Mouse (Mus musculus) embryo, embryonic 10.5 days (tissue): Measurements from ENCODE around the gene P2ry2.

ENCODE experiments used
- DNase-seq: peaks from one replicate; pipeline ENCODE4 v3.0.0-alpha.2; 2015; ENCODE audit warnings: low spot score

The P2ry2 gene

DNA sequence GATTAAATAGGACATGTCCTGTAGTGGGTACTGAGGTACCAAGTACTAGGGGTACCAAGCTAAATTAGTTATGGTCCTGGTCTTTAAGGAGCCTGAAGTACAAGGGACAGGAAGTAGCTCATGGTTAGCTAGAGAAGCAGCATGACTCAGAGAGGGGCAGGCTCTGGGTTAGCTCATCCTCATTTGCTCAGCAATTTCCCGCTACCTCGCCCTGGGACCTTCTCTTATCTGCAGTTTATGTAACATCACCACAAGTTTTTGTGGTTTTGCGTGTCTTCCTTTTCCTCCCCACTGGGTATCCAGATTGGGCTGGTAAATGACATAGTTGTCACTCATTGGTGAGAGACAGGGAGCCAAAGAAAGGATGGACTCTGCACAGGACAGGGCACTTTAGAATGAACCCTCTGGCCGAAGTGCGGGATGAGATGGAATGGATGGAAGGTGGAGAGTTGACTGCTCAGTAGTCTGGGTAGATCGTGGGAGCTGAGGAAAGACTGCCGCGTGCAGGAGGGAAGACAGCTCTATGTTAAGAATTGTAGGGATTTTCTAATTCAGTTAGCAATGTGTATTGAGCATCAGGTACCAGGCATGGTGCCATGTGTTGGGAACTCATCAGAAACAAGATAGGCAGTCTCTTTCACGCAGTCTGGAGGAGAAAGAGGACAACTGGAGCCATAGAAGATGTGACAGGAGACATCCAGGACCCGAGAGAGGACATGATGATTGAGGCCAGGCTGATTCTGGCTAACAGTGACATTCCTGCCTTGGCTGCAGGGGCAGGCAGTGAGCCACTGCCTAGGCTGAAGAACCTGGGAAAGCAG is 15.2 kb upstream of the P2ry2 start:
- no peak for DNase-seq

DNA sequence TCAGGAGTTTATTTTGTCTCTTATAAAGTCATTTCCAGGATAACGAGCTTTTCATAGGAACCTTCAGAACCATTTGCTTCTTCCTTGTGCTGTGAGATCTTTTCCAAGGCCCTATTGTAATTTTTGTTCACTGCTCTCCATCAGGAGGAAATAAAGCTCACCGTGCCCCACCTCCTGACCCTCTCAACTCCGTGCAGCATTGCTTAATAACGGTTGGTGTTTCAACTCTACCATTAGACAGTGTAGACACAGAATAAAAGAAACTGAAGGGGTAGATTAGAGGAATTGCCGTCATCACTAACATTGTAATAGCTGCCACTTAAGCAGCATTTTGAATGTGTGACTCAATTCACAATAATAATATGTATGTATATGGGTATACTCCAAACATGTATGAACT is 14.2 kb upstream of the P2ry2 start:
- no peak for DNase-seq

DNA sequence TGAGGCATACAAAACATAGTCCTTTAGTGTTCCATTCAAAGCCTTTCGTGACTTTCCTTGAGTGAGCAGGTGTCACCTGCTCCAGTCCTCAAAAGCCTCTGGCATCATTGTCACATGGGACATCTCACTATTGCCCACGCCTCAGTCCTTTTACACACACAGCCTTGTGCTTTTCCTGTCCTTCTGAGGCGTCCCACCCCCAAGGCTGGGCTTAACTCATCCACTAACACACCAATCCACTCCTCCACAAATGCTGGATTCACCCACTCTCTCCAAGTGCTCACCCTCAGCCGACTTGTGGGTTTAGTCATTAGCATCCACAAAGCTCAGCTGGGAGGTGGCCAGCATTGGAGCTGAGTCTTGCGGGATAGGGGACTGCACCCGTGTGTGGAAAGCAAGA is 4.8 kb upstream of the P2ry2 start:
- DNase-seq: no peak

DNA sequence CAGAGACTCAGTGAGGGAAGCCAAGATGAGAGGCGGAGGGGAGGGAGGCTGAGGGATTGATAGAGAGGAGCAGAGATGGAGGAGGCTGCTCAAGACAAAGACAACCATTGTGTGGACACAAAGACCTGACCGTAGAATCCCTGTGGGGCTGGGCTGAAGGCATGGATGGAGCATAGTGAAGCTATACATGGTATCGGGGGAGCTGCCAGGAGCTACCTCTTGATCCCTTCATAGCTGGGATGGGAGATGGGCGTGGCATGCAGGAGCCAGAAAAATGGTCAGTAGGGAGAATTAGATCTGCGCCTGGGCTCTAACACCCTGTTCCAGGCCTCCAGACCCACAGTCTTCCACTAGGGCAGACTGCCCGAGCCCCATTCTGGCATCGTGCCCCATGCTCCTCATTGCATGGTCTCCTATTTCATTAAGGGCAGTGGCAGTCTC is 4.4 kb upstream of the P2ry2 start:
- DNase-seq: no peak

DNA sequence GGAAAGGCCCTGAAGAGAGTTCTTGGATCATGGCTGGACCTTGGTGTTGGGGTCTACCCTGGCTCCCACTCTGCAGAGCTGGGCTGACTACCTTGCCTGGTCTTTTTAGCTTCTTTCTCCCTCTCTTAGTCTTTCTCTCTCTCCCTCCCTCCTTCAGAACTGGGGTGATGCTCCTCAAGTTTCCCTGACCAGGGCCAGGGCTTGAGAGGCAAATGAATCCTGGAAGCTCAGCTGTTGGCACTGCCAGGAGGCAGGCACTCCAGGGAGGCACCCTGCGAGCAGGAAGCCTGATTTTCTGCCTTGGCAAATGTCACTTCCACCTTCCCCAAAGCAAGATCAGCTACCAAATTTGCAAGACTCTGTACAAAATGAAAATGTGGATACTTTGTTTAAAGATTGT is 2.3 kb upstream of the P2ry2 start:
- DNase-seq: no peak

DNA sequence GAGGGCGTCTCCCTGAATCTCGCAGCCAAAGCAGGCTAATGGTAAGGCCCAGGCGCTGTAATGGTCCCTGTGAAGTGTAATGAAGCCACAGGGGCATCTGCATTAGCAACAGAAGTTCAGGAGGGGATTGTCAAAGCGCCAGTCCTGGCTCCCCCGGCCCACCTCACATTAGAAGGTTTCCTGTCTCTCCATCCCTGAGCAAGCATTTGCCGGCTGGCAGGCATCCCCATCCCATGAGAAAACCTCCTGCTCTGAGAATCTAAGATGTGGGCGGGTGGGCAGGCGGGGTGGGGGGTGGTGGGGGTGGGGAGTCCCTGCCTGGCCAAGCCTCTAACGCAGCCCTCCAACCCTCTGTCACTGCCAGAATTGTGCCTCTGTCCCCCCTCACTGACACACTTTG is 1.4 kb upstream of the P2ry2 start:
- no peak for DNase-seq

DNA sequence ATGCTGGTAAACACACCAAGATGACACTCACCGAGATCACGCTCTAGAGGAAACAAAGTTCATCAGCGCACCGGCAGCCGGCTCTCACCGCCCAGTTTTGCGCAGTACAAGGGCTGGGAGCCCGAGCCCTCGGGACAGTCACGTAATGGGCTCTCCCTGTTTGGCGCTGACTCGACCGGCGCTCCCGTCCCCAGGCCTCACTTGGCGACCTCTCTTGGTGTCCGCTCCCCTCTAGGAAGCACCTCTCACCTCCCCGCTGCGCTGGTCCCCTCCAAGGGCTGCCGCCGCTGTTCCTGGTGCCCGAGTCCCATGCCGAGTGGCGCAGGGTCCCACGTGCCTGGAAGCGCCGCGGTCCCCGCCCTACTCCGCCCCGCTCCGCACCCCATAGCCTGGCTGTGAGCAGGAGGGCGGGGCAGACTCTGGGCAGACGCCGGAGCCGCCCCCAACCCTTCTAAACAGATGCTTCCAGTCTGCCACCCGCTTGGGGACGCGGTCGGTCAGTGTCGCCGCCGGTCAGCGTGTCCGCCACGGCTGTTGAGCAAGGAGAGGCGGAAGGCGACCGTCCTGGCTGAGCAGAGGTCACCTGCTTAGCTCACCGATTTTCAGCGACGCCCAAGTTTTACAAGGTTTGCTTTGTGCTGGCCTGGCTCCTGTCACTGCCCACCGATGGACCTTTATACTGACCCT is 842 bp downstream of the P2ry2 start:
- DNase-seq: peak; percentile 77

DNA sequence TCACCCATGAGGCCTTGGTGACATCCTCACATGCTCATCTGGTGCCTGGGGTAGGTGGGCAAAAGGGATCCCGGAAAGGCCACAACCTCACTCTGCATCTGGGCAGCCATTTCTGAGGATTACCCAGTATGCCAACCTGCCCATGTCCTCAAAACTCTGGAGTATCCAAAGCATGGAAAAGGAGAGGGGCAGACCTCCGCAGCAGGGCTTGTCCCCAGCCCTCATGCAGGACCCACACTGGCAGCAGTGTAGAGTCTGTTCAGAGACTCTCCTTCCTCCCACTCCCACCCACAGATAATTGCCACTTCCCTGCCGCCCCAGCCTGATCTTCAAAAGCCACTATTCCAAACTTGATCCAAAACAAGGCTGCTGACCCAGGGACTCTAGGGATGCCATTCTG is 1.9 kb downstream of the P2ry2 start:
- no peak for DNase-seq

DNA sequence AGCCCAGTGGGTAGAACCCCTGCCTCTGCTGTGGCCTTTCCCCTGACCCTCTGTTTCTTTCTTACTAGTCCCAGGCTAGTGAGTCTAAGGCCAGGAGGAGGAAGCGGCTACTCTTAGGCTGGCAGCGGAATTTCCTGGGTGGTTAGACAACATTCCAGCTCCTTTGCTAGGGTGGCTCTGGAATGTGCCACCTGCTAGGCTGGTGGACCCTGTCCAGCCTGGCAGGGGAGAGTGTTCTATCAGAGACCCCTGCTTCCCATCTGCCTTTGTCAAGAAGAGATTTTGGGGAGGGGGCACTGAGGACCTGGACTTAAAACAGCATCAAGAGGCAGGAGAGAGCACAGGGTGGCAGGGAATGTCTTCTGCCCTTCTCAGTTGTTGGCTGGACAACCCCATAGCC is 6.5 kb downstream of the P2ry2 start:
- DNase-seq: no peak

DNA sequence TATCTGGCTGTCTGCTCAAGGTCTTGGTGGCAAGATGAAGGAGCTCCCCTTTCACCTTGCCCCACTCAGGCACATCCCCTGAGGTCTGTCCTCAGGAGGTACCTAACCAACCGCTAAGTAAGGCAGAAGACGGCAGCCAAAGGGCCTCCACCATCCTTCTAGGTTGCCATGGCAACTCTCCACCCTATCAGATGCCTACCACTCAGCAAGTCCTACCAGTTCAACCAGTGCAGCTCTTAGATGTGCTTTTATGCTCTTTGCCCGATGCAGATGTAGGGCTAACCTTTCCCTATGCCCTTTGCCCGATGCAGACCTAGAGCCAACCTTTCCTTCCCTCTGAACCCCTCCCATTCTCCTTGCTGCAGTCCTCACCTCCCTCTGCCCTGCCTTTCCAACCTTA is 7.5 kb downstream of the P2ry2 start:
- no peak for DNase-seq

DNA sequence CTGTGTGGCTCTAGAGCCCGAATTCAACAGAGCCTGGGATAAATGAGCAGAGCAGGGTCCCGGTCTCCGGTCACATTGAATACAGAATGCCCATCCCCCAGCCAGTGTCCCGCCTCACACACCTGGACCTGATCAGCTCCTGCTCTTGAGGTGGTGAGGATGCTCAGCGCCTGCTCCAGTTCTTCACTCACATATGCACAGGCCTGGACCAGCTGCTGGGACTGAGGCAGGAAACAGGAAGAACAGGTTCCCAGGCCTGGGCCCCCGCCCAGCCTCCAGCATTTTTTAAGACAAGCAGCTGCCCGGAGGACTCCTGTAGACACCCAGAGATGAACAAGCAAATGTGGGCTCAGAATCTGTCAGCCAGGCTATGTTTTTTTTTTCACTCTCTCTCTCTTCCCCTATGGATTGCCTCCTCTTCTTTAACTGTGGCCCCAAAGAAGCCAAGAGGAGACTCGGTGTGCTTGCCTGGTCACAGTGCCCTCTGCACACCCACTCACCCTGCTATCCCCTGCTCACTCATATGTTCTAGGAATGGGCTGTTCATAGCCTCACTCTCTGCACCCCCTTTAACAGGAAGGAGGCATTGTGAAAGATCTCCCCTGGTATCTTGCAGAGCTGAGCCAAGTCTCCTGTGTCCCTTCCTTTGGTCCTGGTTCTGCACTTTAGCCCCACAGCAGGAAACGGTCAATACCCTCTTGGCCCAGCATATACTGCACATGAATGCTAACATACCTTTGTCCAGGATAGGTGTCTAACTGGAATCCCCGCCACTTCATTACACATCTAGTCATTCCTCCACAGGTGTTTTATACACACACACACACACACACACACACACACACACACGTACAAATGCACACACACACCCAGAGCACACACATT is 9.0 kb downstream of the P2ry2 start:
- DNase-seq: no peak

DNA sequence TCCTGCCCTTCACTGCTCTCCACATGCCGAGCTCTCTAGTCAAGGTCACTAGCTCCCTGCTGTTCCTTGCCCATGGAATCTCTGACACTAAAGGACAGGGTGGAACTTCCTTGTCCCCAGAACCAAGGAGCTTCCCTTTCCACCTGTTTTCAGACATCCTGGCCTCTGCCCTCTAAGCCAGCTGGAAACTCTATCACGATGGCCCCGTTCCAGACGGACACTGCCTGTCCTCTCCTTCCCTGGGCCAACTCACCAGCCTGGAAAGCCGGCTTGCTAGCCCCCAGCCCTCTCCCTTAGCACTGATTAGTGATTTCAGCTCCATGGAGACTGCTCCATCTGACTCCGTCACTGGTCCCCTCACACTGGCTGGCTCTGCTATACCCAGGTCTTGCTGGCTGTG is 10.4 kb downstream of the P2ry2 start:
- no peak for DNase-seq

DNA sequence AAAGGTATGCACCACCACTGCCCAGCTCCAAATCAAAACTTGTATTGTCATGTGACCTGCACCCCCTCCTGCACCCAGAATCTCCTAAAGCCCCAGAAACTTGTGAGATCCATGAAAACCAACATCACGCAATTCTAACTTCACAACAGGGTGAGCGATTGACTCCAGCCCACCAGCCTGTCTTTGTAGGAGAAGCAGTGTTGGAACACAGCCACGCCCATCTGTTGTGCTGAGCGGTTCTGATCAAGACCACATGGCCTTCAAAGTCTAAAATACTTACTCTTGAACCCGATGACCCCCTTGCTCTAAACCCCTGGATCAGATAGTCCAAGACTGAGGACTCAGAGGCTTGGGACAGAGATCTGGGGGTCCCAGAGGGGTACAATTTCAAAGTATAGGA is 13.0 kb downstream of the P2ry2 start:
- no peak for DNase-seq

DNA sequence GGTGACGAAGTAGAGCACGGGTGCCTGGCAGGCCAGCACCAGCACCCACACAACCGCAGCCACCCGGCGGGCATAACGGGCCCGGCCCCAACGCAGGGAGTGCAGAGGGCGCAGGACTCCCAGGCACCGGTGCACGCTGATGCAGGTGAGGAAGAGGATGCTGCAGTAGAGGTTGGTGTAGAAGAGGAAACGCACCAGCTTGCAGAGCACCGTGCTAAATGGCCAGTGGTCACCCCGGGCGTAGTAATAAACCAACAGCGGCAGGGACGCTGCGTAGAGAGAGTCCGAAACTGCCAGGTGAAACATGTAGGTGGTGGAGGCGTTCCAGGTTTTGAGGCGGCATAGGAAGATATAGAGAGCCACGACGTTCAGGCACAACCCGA is 14.1 kb downstream of the P2ry2 start:
- no peak for DNase-seq

DNA sequence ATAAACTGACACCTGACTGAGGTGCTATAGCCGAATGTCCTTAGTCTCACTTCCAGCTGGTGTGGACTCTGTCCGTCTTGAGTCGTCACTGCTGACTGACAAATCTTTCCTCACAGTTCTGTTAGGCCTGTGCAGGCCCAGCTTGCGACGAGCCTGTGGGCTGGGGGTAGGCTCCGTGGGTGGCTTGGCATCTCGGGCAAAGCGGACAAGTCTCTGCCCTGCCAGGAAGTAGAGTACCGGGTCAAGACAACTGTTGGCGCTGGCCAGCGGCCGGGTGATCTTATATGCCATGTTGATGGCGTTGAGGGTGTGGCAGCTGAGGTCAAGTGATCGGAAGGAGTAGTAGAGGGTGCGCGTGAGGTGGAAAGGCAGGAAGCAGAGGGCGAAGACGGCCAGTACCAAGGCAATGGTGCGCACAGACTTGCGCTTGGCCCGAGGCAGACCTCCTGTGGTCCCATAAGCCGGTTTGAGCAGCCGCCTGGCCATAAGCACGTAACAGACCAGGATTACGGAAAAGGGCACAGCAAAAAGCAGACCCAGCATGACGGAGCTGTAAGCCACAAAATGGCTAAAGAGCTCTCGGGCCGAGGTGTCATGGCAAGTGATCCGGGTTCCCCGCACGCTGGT is 14.6 kb downstream of the P2ry2 start:
- DNase-seq: no peak

DNA sequence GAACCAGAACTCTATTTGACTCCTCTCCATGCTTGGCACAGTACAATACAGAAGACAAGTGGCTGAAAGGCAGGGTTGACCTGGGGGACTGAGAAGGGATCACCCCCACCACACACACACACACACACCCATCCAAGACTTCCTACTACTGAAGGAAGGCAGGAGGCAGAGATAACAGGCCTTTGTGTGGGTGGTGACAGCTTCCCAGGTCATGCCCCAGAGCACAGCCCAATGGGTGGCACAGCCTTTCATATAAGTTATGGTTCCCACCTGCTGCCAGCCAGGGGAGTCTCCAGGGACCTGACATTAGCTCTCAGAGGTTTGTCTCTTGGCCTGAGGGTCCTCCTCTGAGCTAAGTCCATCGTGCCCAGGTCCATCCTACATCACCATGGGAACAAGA is 15.5 kb downstream of the P2ry2 start:
- no peak for DNase-seq

DNA sequence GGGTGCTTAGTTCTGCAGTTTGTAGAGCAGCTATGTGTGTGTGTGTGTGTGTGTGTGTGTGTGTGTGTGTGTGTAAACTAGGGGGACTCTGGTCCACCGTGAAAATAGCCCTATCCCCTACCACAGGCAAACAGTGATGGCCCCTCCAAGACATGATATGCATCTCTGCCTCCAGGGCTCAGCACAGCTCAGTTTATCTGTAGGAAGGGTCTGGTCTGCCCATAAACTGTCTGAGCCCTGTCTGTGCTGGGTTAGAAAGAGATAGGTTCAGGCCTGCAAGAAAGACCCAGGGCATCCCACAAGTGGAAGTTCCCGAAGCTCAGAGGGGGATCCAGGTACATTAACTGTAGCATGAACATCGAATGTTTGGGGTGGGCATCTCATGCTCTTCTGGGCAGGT is 16.7 kb downstream of the P2ry2 start:
- DNase-seq: no peak

DNA sequence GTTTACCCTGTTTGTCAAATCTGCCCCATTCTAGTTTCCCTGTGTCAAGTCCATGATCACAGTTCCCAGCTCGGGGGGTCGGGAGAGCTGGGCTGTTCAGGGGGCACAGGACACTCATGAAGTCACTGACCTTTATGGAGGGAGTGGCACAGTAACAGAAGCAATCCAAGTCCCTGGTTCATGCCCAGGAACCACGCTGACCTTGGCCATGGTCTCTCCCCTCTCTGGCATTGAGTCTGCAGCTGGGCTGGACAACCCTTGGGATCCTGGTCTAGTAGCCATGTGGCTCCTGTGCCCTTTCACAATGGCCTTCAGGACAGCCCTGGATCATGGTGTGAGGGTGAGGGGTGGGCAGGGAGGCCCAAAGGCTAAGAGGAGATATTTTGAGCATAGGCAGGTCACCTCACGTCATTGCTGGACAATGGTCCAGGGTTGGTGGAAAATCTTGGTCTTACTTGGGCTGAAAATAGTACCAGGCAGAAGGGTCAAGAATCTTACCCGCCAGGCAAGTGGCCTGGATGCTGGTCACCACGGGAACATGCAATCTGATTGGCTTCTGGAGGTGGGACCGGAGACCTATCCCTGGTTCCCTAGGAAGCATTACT is 17.3 kb downstream of the P2ry2 start:
- DNase-seq: no peak

DNA sequence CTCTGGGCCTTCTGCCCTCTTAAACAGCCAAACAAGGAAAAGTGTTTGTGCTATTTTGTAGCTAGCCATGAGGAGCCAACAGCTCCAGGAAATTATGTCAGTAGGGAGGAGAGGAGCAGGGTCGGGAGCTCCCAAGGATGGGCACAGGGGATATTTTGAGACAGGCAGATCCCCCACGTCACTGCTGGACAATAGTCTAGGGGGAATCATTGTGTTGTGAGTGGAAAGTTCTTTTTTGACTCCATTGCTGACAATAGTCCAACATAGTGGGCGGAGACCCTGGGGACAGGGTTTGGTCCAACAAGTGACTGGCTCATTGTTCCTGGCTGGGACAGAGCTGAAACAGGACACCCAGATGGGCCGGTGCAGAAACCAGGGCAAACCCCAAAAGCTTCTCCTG is 19.5 kb downstream of the P2ry2 start:
- DNase-seq: no peak

DNA sequence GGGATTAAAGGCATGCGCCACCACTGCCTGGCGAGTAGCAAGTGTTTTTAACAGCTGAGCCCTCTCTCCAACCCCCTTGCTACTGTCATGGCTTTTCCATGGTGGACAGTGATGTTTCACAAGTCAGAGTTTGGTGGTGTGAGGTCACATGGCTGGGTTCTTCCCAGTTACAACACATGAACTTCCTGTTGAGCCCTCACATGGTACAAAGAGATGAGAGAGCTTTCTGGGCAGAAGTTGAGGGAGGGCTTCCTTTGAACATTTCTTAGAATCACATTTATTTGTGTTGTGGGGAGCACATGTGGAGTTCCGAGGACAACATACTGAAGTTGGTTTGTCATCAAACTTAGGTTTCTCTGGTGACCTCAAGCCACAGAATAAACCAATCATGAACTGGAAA is 20.7 kb downstream of the P2ry2 start:
- no peak for DNase-seq

DNA sequence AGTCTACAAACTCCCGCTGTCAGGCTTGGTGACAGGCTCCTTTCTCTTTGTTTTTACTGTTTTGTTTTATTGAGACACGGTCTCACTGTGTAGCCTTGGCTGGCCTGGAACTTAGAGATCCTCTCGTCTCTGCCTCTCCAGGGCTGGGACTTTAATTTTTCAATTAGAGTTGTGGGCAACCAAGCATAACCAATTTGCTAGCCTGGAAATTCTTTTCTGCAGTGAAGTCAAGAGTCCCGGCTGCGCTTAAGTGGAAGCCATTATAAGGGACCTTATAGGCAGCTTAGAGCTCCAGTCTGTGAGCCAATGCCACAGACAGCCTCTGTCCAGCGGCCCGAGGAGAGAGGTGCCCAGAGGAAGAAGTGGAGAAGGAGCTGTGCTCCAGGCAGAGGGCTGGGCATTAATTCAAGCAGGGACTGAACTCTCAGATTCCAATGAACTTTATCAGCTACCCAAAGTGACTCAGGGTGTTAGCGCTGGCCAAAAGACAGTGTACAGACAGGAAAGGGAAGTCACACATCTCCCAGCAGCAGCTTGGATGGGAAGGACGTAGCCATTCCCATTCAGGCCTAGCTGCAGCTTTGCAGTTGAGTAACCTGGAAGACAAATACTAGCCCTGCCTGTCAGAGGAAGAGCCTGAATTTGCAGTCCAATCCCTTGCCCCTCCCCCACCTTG is 21.9 kb downstream of the P2ry2 start:
- DNase-seq: no peak
